Mouse (Mus musculus): ENCODE measurements around the gene Olfr617. TPM values are rescaled to one million over a fixed set of nuclear protein-coding genes. Genes with fewer than 3 reads are reported as not detected.

Olfr617 gene
- polyA plus RNA-seq, 2 experiments: not detected

DNA sequence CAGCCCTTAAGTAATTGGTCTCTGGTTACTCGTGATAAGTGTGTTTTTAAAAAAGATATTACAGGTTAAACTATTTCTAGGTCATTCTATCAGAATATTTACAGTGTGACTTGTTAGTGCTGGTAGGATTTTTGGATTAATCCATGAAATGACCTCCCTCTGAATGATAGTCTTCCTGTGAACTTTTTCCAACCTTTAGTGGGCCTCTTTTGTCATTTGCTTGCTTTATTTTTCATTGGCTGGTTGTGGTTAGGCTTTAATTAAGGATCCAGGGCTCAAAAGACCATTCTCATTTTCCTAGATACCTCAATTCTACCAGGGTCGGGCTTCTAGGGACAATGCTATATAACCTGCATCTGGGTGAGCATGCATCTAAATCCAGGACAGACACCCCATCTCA is 16.9 kb downstream of the Olfr617 start, which contains the start of gene Olfr618:
Gene Olfr618 (plus strand): TSS at position 301 of the 400 bp plus-strand sequence.
- Histone ChIP-seq H3K4me2 (replicated peaks; ENCODE audit: low read depth, low read length, severe bottlenecking) (no peak within 1 kb of the TSS), H3K4me3 (replicated peaks; ENCODE audit: low read length) (no peak within 1 kb of the TSS), H3K4me1 (ENCODE audit: control insufficient read depth, insufficient read depth, low read length) (no peaks in the 10 kb centered on the region), H3K9me3 (ENCODE audit: control insufficient read depth, low read length) (no peaks in the 10 kb centered on the region), H3K27ac (replicated peaks; ENCODE audit: low read depth, low read length) (no peak within 1 kb of the TSS), H3K9ac (ENCODE audit: low read depth, low read length, severe bottlenecking) (no peak within 1 kb of the TSS), H3K27me3 (ENCODE audit: control insufficient read depth, insufficient read depth, low read length) (no peaks in the 10 kb centered on the region), H3K36me3 (ENCODE audit: control insufficient read depth, insufficient read depth, low read length) (no peaks in the 10 kb centered on the region)
- 57% methylated on average over 2 of the region's 2 CpGs for WGBS
- no peak for ATAC-seq (ENCODE audit: low FRiP score, low read depth)
- DNase-seq (ENCODE audit: low spot score): no peak
- TF ChIP-seq POLR2A (IDR thresholded peaks at IDR 0.05; ENCODE audit: borderline replicate concordance, extremely low read depth, insufficient read depth, insufficient read length): no peak

DNA sequence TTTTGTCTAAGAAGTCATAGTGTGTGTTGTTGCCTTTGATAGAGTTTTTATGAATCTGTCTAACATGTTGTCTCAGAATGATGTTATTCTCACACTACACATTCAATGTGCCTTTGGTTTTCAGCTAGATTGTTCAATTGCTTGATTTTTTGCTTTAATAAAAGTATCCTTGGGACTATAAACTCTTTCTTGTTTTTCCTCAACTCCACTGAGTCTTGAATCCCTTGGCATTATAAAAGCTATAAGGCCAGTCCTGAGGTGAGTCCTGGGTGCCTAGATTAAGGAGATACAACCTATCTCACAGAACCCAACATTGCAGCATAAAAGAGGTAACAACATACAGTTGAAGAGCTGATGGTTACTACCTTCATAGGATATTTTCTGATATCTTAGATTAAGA is 27.4 kb downstream of the Olfr617 start, which contains the start of gene Olfr619:
Gene Olfr619 (plus strand): TSS at position 301 of the 400 bp plus-strand sequence.
- TF ChIP-seq POLR2A (IDR thresholded peaks at IDR 0.05; ENCODE audit: borderline replicate concordance, extremely low read depth, insufficient read depth, insufficient read length): no peak
- no peak for ATAC-seq (ENCODE audit: low FRiP score, low read depth)

DNA sequence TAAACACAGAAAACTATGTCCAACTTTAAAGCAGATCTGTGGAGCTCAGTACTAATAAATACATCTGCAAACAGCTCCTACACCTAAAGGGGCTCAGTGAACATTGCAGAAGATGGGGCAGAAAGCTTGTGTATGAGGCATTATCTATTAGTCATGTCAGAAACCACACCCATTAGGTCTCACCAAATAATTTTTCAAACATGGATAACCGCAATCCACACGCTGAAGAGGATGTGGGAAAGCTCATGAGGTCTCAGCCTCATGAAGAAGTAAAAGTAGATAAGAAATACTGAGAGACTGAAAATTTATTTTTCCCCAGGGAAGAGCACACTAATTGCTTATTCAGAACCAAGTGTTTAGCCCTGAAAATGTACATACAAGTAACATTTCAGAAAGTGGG is 34.6 kb downstream of the Olfr617 start:
- no peak overlapping the region for H3K9ac ChIP-seq (ENCODE audit: low read depth, low read length, severe bottlenecking)
- no peak overlapping the region for H3K4me3 ChIP-seq (replicated peaks; ENCODE audit: low read length)
- H3K27me3 ChIP-seq (ENCODE audit: control insufficient read depth, insufficient read depth, low read length): no peaks in the 10 kb centered on the region
- H3K36me3 ChIP-seq (ENCODE audit: control insufficient read depth, insufficient read depth, low read length): no peaks in the 10 kb centered on the region
- no peak for DNase-seq (ENCODE audit: low spot score)
- 85% methylated on average over 2 of the region's 2 CpGs for WGBS
- no peak for TF ChIP-seq POLR2A (IDR thresholded peaks at IDR 0.05; ENCODE audit: borderline replicate concordance, extremely low read depth, insufficient read depth, insufficient read length)
- no peak for ATAC-seq (ENCODE audit: low FRiP score, low read depth)
- no peaks in the 10 kb centered on the region for H3K9me3 ChIP-seq (ENCODE audit: control insufficient read depth, low read length)
- no peak overlapping the region for H3K27ac ChIP-seq (replicated peaks; ENCODE audit: low read depth, low read length)
- H3K4me1 ChIP-seq (ENCODE audit: control insufficient read depth, insufficient read depth, low read length): no peaks in the 10 kb centered on the region
- H3K4me2 ChIP-seq (replicated peaks; ENCODE audit: low read depth, low read length, severe bottlenecking): no peak overlapping the region

More for the DNA sequence above, 27.4 kb downstream of the Olfr617 start, which contains the start of gene Olfr619:
- Histone ChIP-seq H3K27ac (replicated peaks; ENCODE audit: low read depth, low read length) (no peak within 1 kb of the TSS), H3K9me3 (ENCODE audit: control insufficient read depth, low read length) (no peaks in the 10 kb centered on the region), H3K27me3 (ENCODE audit: control insufficient read depth, insufficient read depth, low read length) (no peaks in the 10 kb centered on the region), H3K4me1 (ENCODE audit: control insufficient read depth, insufficient read depth, low read length) (no peaks in the 10 kb centered on the region), H3K36me3 (ENCODE audit: control insufficient read depth, insufficient read depth, low read length) (no peaks in the 10 kb centered on the region), H3K4me2 (replicated peaks; ENCODE audit: low read depth, low read length, severe bottlenecking) (no peak within 1 kb of the TSS), H3K9ac (ENCODE audit: low read depth, low read length, severe bottlenecking) (no peak within 1 kb of the TSS), H3K4me3 (replicated peaks; ENCODE audit: low read length) (no peak within 1 kb of the TSS)
- no peak for DNase-seq (ENCODE audit: low spot score)

DNA sequence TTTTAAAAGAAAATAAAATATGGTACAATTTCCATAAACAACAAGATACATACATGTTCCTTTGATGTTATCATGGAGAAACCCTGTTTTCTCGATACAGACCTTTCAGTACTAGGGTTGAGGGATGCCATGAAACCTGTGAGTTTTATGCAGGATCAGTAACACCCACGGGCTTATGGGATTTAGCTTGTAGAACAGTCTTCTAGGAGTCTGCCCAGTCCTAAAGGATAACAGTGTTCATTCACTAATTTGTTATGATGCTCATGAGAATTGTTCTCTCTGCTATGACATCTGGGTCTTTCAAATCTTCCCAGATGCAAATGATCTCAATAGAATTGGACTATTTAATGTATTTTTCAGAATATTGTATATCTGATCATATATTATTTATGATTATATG is 39.6 kb downstream of the Olfr617 start, which contains the start of gene Olfr620:
Gene Olfr620 (minus strand): TSS at position 101 of the 400 bp plus-strand sequence.
- Histone ChIP-seq H3K9me3 (ENCODE audit: control insufficient read depth, low read length) (no peaks in the 10 kb centered on the region), H3K36me3 (ENCODE audit: control insufficient read depth, insufficient read depth, low read length) (no peaks in the 10 kb centered on the region), H3K9ac (ENCODE audit: low read depth, low read length, severe bottlenecking) (no peak within 1 kb of the TSS), H3K27ac (replicated peaks; ENCODE audit: low read depth, low read length) (no peak within 1 kb of the TSS), H3K4me2 (replicated peaks; ENCODE audit: low read depth, low read length, severe bottlenecking) (no peak within 1 kb of the TSS), H3K27me3 (ENCODE audit: control insufficient read depth, insufficient read depth, low read length) (no peaks in the 10 kb centered on the region), H3K4me1 (ENCODE audit: control insufficient read depth, insufficient read depth, low read length) (no peaks in the 10 kb centered on the region), H3K4me3 (replicated peaks; ENCODE audit: low read length) (no peak within 1 kb of the TSS)
- DNase-seq (ENCODE audit: low spot score) (no peak), ATAC-seq (ENCODE audit: low FRiP score, low read depth) (no peak)
- 72% methylated on average over 2 of the region's 2 CpGs for whole genome bisulfite sequencing
- no peak for TF ChIP-seq POLR2A (IDR thresholded peaks at IDR 0.05; ENCODE audit: borderline replicate concordance, extremely low read depth, insufficient read depth, insufficient read length)

Small RNA genes lying within 50 kb of the gene (microRNA-seq; reads per million reads assigned to microRNA genes)
- not detected for gene Gm26506

Other genes with a start within 250 kb of the Olfr617 start
Only the 30 nearest of the 32 such genes appear.
- gene Olfr599, start 237.1 kb upstream of the Olfr617 start, polyA plus RNA-seq (2012; rRNA removed): not detected in 2 replicates
- gene Olfr599, start 237.1 kb upstream of the Olfr617 start, polyA plus RNA-seq (2014; fragmentation: Nextera tagmentation; extraction: Ambion mirVana): not detected in 2 replicates
- not detected in 2 replicates for gene Olfr600, start 223.4 kb upstream of the Olfr617 start, polyA plus RNA-seq (2012; rRNA removed)
- not detected in 2 replicates for gene Olfr600, start 223.4 kb upstream of the Olfr617 start, polyA plus RNA-seq (2014; fragmentation: Nextera tagmentation; extraction: Ambion mirVana)
- gene Olfr601, start 210.4 kb upstream of the Olfr617 start, polyA plus RNA-seq (2012; rRNA removed): not detected in 2 replicates
- not detected in 2 replicates for gene Olfr601, start 210.4 kb upstream of the Olfr617 start, polyA plus RNA-seq (2014; fragmentation: Nextera tagmentation; extraction: Ambion mirVana)
- not detected in 2 replicates for gene Olfr603, start 186.9 kb upstream of the Olfr617 start, polyA plus RNA-seq (2012; rRNA removed)
- not detected in 2 replicates for gene Olfr603, start 186.9 kb upstream of the Olfr617 start, polyA plus RNA-seq (2014; fragmentation: Nextera tagmentation; extraction: Ambion mirVana)
- gene Usp17lc, start 158.0 kb upstream of the Olfr617 start, polyA plus RNA-seq (2012; rRNA removed): not detected in 2 replicates
- not detected in 2 replicates for gene Usp17lc, start 158.0 kb upstream of the Olfr617 start, polyA plus RNA-seq (2014; fragmentation: Nextera tagmentation; extraction: Ambion mirVana)
- not detected in 2 replicates for gene Olfr605, start 127.6 kb upstream of the Olfr617 start, polyA plus RNA-seq (2012; rRNA removed)
- not detected in 2 replicates for gene Olfr605, start 127.6 kb upstream of the Olfr617 start, polyA plus RNA-seq (2014; fragmentation: Nextera tagmentation; extraction: Ambion mirVana)
- gene Olfr606, start 124.0 kb upstream of the Olfr617 start, polyA plus RNA-seq (2012; rRNA removed): not detected in 2 replicates
- gene Olfr606, start 124.0 kb upstream of the Olfr617 start, polyA plus RNA-seq (2014; fragmentation: Nextera tagmentation; extraction: Ambion mirVana): not detected in 2 replicates
- not detected in 2 replicates for gene Olfr607, start 108.9 kb upstream of the Olfr617 start, polyA plus RNA-seq (2012; rRNA removed)
- gene Olfr607, start 108.9 kb upstream of the Olfr617 start, polyA plus RNA-seq (2014; fragmentation: Nextera tagmentation; extraction: Ambion mirVana): not detected in 2 replicates
- not detected in 2 replicates for gene Olfr608, start 103.2 kb upstream of the Olfr617 start, polyA plus RNA-seq (2012; rRNA removed)
- gene Olfr608, start 103.2 kb upstream of the Olfr617 start, polyA plus RNA-seq (2014; fragmentation: Nextera tagmentation; extraction: Ambion mirVana): not detected in 2 replicates
- not detected in 2 replicates for gene Olfr609, start 75.0 kb upstream of the Olfr617 start, polyA plus RNA-seq (2012; rRNA removed)
- not detected in 2 replicates for gene Olfr609, start 75.0 kb upstream of the Olfr617 start, polyA plus RNA-seq (2014; fragmentation: Nextera tagmentation; extraction: Ambion mirVana)
- gene Olfr610, start 60.9 kb upstream of the Olfr617 start, polyA plus RNA-seq (2012; rRNA removed): not detected in 2 replicates
- not detected in 2 replicates for gene Olfr610, start 60.9 kb upstream of the Olfr617 start, polyA plus RNA-seq (2014; fragmentation: Nextera tagmentation; extraction: Ambion mirVana)
- gene Olfr611, start 52.2 kb upstream of the Olfr617 start, polyA plus RNA-seq (2012; rRNA removed): not detected in 2 replicates
- gene Olfr611, start 52.2 kb upstream of the Olfr617 start, polyA plus RNA-seq (2014; fragmentation: Nextera tagmentation; extraction: Ambion mirVana): not detected in 2 replicates
- gene Olfr612, start 30.3 kb upstream of the Olfr617 start, polyA plus RNA-seq (2012; rRNA removed): not detected in 2 replicates
- gene Olfr612, start 30.3 kb upstream of the Olfr617 start, polyA plus RNA-seq (2014; fragmentation: Nextera tagmentation; extraction: Ambion mirVana): not detected in 2 replicates
- gene Olfr613, start 25.0 kb upstream of the Olfr617 start, polyA plus RNA-seq (2012; rRNA removed): not detected in 2 replicates
- not detected in 2 replicates for gene Olfr613, start 25.0 kb upstream of the Olfr617 start, polyA plus RNA-seq (2014; fragmentation: Nextera tagmentation; extraction: Ambion mirVana)
- gene Olfr615, start 17.0 kb upstream of the Olfr617 start, polyA plus RNA-seq (2012; rRNA removed): not detected in 2 replicates
- not detected in 2 replicates for gene Olfr615, start 17.0 kb upstream of the Olfr617 start, polyA plus RNA-seq (2014; fragmentation: Nextera tagmentation; extraction: Ambion mirVana)
- not detected in 2 replicates for gene Olfr616, start 3.9 kb upstream of the Olfr617 start, polyA plus RNA-seq (2012; rRNA removed)
- gene Olfr616, start 3.9 kb upstream of the Olfr617 start, polyA plus RNA-seq (2014; fragmentation: Nextera tagmentation; extraction: Ambion mirVana): not detected in 2 replicates
- gene Olfr618, start 17.0 kb downstream of the Olfr617 start, polyA plus RNA-seq (2012; rRNA removed): not detected in 2 replicates
- not detected in 2 replicates for gene Olfr618, start 17.0 kb downstream of the Olfr617 start, polyA plus RNA-seq (2014; fragmentation: Nextera tagmentation; extraction: Ambion mirVana)
- not detected in 2 replicates for gene Olfr619, start 27.5 kb downstream of the Olfr617 start, polyA plus RNA-seq (2012; rRNA removed)
- gene Olfr619, start 27.5 kb downstream of the Olfr617 start, polyA plus RNA-seq (2014; fragmentation: Nextera tagmentation; extraction: Ambion mirVana): not detected in 2 replicates
- not detected in 2 replicates for gene Olfr620, start 39.5 kb downstream of the Olfr617 start, polyA plus RNA-seq (2012; rRNA removed)
- not detected in 2 replicates for gene Olfr620, start 39.5 kb downstream of the Olfr617 start, polyA plus RNA-seq (2014; fragmentation: Nextera tagmentation; extraction: Ambion mirVana)
- not detected in 2 replicates for gene Olfr622, start 69.6 kb downstream of the Olfr617 start, polyA plus RNA-seq (2012; rRNA removed)
- gene Olfr622, start 69.6 kb downstream of the Olfr617 start, polyA plus RNA-seq (2014; fragmentation: Nextera tagmentation; extraction: Ambion mirVana): not detected in 2 replicates
- gene Olfr623, start 90.6 kb downstream of the Olfr617 start, polyA plus RNA-seq (2012; rRNA removed): not detected in 2 replicates
- not detected in 2 replicates for gene Olfr623, start 90.6 kb downstream of the Olfr617 start, polyA plus RNA-seq (2014; fragmentation: Nextera tagmentation; extraction: Ambion mirVana)
- gene Olfr624, start 98.1 kb downstream of the Olfr617 start, polyA plus RNA-seq (2012; rRNA removed): 0.03 TPM in 1 of 2 replicates, not detected in the other
- 0.06 and 0.07 TPM in 2 replicates for gene Olfr624, start 98.1 kb downstream of the Olfr617 start, polyA plus RNA-seq (2014; fragmentation: Nextera tagmentation; extraction: Ambion mirVana)
- not detected in 2 replicates for gene Olfr625-ps1, start 109.7 kb downstream of the Olfr617 start, polyA plus RNA-seq (2012; rRNA removed)
- not detected in 2 replicates for gene Olfr625-ps1, start 109.7 kb downstream of the Olfr617 start, polyA plus RNA-seq (2014; fragmentation: Nextera tagmentation; extraction: Ambion mirVana)
- gene Olfr243, start 141.6 kb downstream of the Olfr617 start, polyA plus RNA-seq (2012; rRNA removed): not detected in 2 replicates
- gene Olfr243, start 141.6 kb downstream of the Olfr617 start, polyA plus RNA-seq (2014; fragmentation: Nextera tagmentation; extraction: Ambion mirVana): not detected in 2 replicates
- gene Olfr628, start 157.3 kb downstream of the Olfr617 start, polyA plus RNA-seq (2012; rRNA removed): not detected in 2 replicates
- gene Olfr628, start 157.3 kb downstream of the Olfr617 start, polyA plus RNA-seq (2014; fragmentation: Nextera tagmentation; extraction: Ambion mirVana): not detected in 2 replicates
- gene Olfr629, start 171.9 kb downstream of the Olfr617 start, polyA plus RNA-seq (2012; rRNA removed): not detected in 2 replicates
- gene Olfr629, start 171.9 kb downstream of the Olfr617 start, polyA plus RNA-seq (2014; fragmentation: Nextera tagmentation; extraction: Ambion mirVana): not detected in 2 replicates
- not detected in 2 replicates for gene Olfr630, start 184.3 kb downstream of the Olfr617 start, polyA plus RNA-seq (2012; rRNA removed)
- gene Olfr630, start 184.3 kb downstream of the Olfr617 start, polyA plus RNA-seq (2014; fragmentation: Nextera tagmentation; extraction: Ambion mirVana): not detected in 2 replicates
- not detected in 2 replicates for gene Olfr69, start 198.5 kb downstream of the Olfr617 start, polyA plus RNA-seq (2012; rRNA removed)
- gene Olfr69, start 198.5 kb downstream of the Olfr617 start, polyA plus RNA-seq (2014; fragmentation: Nextera tagmentation; extraction: Ambion mirVana): not detected in 2 replicates
- not detected in 2 replicates for gene Olfr68, start 206.6 kb downstream of the Olfr617 start, polyA plus RNA-seq (2012; rRNA removed)
- gene Olfr68, start 206.6 kb downstream of the Olfr617 start, polyA plus RNA-seq (2014; fragmentation: Nextera tagmentation; extraction: Ambion mirVana): not detected in 2 replicates
- gene Olfr67, start 218.8 kb downstream of the Olfr617 start, polyA plus RNA-seq (2012; rRNA removed): 0.03 TPM in 1 of 2 replicates, not detected in the other
- gene Olfr67, start 218.8 kb downstream of the Olfr617 start, polyA plus RNA-seq (2014; fragmentation: Nextera tagmentation; extraction: Ambion mirVana): not detected in 2 replicates